Mouse (Mus musculus) left cerebral cortex, adult 9 months (tissue): Measurements from ENCODE around the gene Prss53.
"Not testable (repeated sequence)": the region's sequence is repeated elsewhere in the genome, so short reads cannot be mapped to it uniquely, and the experiment has no call there.

Source experiments
- DNase-seq, 2 experiments: peaks; one replicate each; pipeline ENCODE4 v3.0.0; 2022; ENCODE audit warnings: low spot score in 2 of 2

The Prss53 gene

GRCm38 (mm10) chr7:127912190-127912871, 21.6 kb upstream of the Prss53 start, which contains the start of gene Kat8:
Gene Kat8 (plus strand): TSS chr7:127912516.
- DNase-seq = peak; percentile 69 to 89

DNA sequence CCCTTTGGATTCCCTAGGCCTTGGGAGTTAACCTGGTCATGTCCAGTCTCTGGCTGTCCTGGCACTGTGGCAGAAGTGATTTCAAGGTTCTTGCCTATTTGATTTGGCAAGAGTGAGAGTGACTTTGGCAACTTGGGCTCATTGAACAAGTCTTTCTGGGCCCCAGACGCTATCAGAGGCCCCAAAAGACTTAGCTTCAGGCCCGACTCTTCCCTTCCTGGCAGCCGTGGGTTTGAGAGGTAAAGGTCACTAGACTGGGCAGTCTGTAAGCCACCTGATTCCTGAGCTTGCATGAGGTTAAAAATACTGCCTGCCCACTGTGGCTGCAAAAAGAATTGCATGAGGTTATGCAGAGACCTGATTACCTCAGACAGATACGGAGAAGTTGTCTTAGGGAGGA, 17.9 kb upstream of the Prss53 start:
- no peak for DNase-seq

- no peak for DNase-seq
These were observed 17.2 kb upstream of the Prss53 start for GRCm38 (mm10) chr7:127907939-127908338.

GRCm38 (mm10) chr7:127903971-127904796, 13.4 kb upstream of the Prss53 start, which contains the start of gene Bckdk:
Gene Bckdk (plus strand): TSS chr7:127904082.
- DNase-seq = peak; percentile 57 to 73

- no peak for DNase-seq
These were observed 11.0 kb upstream of the Prss53 start for GRCm38 (mm10) chr7:127901772-127902171.

- DNase-seq = no peak
These were observed 9.2 kb upstream of the Prss53 start for GRCm38 (mm10) chr7:127899997-127900396.

- no peak for DNase-seq
These were observed 7.6 kb upstream of the Prss53 start for GRCm38 (mm10) chr7:127898179-127898956.

GRCm38 (mm10) chr7:127897542-127897941, 6.8 kb upstream of the Prss53 start:
- no peak for DNase-seq

GRCm38 (mm10) chr7:127896384-127896783, 5.6 kb upstream of the Prss53 start:
- DNase-seq = peak in 1 of 2 experiments; percentile 68

DNA sequence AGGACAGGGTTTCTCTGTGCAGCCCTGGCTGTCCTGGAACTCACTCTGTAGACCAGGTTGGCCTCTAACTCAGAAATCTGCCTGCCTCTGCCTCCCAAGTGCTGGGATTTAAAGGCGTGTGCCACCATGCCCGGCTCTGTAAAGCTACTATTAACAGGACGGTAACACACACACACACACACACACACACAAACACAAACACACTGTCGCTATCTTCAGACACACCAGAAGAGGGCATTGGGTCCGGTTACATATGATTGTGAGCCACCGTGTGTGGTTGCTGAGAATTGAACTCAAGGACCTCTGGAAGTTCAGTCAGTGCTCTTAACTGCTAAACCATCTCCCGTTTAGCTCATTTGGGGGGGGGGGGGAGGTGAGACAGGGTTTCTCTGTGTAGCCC, 5.1 kb upstream of the Prss53 start:
- DNase-seq = not testable (repeated sequence)

GRCm38 (mm10) chr7:127895442-127895841, 4.7 kb upstream of the Prss53 start, which contains the start of the genes Gm21974 and Vkorc1:
Gene Gm21974 (minus strand): TSS chr7:127895454.
Gene Vkorc1 (minus strand): TSS chr7:127895617.
- DNase-seq = peak; percentile 92 to 96

- no peak for DNase-seq
These were observed 3.7 kb upstream of the Prss53 start for GRCm38 (mm10) chr7:127894480-127894879.

DNA sequence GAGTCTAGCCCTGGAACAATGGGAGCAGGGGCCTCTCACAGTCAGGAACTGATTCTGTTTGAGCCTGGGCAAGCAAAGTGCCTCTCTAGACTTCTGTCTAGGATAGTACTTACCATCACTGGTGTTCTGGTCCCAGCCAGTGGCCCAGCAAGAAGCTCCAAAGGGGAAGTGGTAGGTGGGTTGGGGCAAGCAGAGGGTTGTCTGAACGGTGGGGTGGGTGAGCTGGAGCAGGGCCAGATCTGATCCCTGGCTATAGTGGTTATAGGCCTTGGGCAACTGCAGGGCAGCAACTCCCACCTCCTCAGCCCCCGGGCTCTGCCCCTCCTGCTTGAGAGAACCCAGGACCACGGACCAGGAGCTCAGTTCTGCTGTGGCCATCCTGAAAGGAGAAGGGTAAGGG, 1.9 kb downstream of the Prss53 start:
- DNase-seq = no peak

- no peak for DNase-seq
These were observed 3.0 kb downstream of the Prss53 start for GRCm38 (mm10) chr7:127887781-127888180.

DNA sequence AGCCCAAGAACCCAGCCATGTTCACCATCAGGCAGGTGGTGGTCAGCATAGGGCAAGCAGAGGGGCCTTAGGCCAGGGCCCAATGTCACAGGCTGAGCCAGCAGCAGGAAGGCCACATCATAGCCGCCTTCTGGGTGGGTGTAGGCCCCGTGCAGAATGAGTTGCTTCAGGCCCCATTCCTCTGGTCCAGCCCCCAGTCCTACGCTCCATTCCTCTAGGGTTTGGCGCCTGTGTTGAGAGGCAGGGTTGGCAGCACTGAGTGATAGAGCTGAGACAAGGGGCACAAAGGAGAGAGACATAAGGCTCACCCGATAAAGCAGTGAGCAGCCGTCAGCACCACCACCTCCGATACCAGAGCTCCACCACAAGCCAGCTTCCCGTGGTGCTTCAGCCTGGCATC, 3.6 kb downstream of the Prss53 start:
- no peak for DNase-seq

GRCm38 (mm10) chr7:127886551-127886950, 4.2 kb downstream of the Prss53 start:
- no peak for DNase-seq

GRCm38 (mm10) chr7:127885951-127886350, 4.8 kb downstream of the Prss53 start:
- DNase-seq = no peak

GRCm38 (mm10) chr7:127880431-127880830, 10.3 kb downstream of the Prss53 start:
- no peak for DNase-seq

- DNase-seq = no peak
These were observed 11.5 kb downstream of the Prss53 start for GRCm38 (mm10) chr7:127879301-127879700.

- DNase-seq = peak; percentile 72 to 91
These were observed 14.1 kb downstream of the Prss53 start, which contains the start of gene Zfp668 for GRCm38 (mm10) chr7:127876467-127877348. Gene Zfp668 (minus strand): TSS chr7:127876828.

GRCm38 (mm10) chr7:127876041-127876466, 14.7 kb downstream of the Prss53 start, which contains the start of gene Zfp646:
Gene Zfp646 (plus strand): TSS chr7:127876221.
- DNase-seq = peak; percentile 27 to 62
